Mouse (Mus musculus): Measurements from ENCODE around the gene Tmsb15b2.
"Not testable (repeated sequence)": the region's sequence is repeated elsewhere in the genome, so short reads cannot be mapped to it uniquely, and the experiment has no call there.

The Tmsb15b2 gene

DNA sequence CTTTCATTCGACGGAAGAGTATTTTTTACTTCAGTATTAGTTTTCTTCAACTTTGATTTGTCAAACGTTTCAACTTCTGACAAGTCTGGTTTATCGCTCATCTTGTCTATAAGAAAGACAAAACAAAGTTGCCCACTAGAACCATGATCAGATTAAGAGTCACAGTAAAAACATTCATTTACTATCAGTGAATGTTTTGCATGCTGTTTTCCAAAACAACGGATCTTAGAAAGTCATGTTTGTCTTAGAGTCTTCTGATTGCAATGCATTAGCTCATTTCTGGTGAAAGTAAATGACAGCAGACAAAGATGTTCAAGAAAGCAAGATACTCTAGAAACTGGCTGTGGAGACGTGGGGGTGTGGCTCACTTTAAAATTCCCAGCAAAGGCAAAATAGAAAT is at the start of gene Tmsb15b2:
Tmsb15b2 (minus strand) TSS at position 101 of the 400 bp plus-strand sequence.
- DNase-seq (ENCODE audit: low read depth, low spot score) = not testable (repeated sequence)

- DNase-seq (ENCODE audit: low read depth, low spot score) = no peak
Observed at GRCm38 (mm10) chrX:137019310-137019709, 44.0 kb upstream of the Tmsb15b2 start.

DNA sequence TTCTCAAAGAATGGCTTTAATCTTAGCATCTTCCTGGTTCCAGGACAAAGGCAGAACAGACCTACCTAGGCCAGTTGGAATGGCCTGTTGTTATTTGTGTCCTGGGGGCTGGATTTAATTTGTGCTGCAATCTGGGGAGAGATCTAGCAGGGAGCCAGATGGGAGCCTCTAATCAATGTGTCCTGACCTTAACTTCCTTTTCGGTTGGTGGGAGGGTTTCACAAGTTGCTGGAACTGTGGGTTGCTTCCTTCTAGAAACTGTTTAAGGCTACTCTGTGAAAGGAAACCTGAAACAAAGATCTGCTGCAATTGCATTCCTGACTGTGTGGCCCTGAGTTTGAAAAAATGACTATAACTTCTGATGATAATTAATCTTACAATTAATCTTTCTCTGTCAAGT is 42.4 kb upstream of the Tmsb15b2 start:
- no peak for DNase-seq (ENCODE audit: low read depth, low spot score)

DNA sequence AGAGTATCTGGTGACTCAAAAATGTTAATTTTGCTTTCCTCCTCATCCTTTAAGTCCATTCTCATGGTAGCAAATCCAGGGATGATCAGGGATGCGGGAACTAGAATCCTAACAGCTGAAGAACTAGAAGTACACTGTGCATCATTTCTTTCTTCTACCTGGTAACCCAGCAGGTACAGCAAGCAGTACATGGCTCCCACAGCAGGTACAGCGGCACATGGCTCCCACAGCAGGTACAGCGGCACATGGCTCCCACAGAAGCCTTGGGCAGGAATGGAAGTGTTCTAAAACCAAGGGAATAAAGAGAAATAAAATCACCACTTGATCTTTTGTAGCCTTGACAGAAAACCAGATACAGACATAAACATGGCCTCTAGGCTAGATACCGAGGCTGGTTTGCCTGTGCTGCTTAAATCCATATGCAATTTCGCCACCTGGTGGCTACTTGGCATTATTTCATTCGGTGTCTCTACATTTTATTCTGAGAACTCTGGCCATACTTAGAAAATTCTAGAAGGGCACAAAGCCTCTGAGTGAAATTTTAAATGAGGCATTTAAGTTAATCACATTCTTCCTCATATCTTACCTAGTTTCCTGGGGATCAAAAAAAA is 39.9 kb upstream of the Tmsb15b2 start:
- no peak for DNase-seq (ENCODE audit: low read depth, low spot score)

DNA sequence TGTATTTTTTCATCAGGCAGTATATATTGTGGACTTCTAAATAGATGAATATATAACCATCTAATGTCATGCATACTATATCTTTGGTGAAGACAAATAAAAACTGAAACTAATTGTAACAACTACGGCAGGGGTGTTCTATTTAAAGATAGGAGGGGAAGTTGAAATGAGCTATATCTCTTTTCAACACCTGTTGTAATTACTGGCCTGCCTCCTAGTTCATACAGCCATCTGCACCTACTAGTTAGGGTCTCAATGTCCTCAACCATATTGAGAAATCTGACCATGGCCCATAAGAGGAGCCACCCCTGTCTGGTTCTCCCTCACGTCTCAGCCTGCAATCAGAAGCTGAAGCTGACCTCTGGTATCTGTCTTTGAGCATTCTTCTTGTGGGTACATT is 21.0 kb upstream of the Tmsb15b2 start:
- DNase-seq (ENCODE audit: low read depth, low spot score) = no peak

DNA sequence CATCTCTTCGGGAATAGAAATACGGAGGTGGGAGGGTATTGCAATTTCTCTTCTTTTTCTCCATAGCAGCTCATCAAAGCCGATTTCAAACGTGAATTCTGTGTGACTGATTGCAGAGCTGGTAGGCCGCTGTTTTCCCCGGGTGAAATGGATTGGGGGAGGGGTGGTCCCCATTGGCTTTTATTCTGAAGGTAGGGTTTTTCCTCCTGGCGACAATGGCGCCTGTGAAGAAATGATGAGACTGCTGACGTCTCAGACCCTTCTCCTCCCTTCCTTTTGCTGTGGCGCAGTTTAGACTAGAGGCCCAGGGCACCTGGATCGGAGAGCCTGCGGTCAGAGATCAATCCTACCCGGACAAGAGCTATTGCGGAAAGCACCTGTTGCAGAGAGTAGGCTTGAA is 18.3 kb upstream of the Tmsb15b2 start:
- no peak for DNase-seq (ENCODE audit: low read depth, low spot score)

DNA sequence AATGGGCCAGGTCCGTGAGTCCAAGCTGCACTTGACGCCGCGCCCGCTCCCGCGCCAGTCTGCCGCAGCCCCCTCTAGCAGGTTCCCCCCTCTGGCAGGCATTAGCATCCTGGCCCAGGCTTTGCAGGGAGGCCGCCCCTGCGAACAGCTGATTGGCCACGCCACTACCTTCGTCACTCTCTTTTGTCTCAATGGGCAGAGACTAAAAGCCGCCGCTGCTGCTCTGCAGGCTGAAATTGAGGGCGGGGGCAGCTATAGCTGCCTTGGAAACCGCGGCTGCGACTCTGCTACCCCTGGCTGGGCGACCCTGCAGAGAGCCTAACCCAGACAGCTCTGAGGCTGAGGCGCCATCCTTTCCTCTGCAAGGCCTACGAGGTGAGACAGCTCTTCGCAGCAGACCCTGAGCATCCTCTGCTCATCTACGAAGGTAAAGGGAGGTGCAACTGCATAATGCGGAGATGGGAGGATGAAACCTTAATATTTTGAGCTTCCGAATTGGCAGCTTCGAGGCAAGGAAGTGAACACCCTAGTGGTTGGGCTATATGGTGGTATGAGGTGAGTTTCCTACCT is 17.8 kb upstream of the Tmsb15b2 start, which contains the start of gene Zcchc18:
Zcchc18 (plus strand) TSS at position 178 of the 570 bp plus-strand sequence.
- DNase-seq (ENCODE audit: low read depth, low spot score) = no peak

GRCm38 (mm10) chrX:136992191-136992965 is 17.1 kb upstream of the Tmsb15b2 start:
- DNase-seq (ENCODE audit: low read depth, low spot score) = no peak

DNA sequence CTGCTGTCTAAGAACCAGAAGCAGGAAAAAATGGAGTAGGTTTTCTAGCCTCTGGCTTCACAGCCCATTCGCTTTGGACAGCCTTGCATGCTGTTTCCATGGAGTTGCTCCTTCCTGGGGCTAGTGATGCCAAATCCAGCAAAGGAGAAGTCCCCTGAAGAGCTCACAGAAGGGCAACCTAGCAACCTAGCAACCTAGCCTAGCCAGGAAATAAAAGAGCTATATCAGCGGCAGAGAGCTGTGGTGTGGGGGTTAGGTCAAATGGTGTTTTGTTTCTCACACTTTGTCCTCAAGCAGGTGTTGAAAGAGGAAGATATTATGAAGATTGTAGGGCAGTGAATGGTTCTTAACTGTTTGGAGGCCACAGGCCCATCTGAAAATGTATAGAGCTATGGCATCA is 16.0 kb upstream of the Tmsb15b2 start:
- DNase-seq (ENCODE audit: low read depth, low spot score) = no peak

DNA sequence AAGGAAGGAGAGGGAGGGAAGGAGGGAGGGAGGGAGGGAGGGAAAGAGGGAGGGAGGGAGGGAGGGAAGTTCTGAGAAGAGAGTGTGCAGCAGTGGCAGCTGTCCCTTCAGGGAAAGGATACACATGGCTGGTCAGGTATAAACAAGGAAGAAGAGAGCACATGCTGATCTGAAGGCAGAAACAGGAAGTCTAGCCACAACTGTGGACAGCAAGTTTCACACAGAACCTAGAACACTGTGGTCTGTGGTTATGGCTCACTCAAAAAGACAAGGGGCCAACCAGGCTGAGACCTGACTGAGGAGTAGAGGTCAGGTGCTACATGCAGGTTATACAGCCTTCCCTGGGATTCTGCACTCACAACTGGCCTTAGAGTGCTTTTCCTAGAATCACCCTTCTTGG is 10.7 kb upstream of the Tmsb15b2 start:
- DNase-seq (ENCODE audit: low read depth, low spot score) = no peak

- no peak for DNase-seq (ENCODE audit: low read depth, low spot score)
Observed at GRCm38 (mm10) chrX:136978616-136979015, 3.3 kb upstream of the Tmsb15b2 start.

GRCm38 (mm10) chrX:136976424-136977084 is 1.3 kb upstream of the Tmsb15b2 start, which contains the start of the genes Tmsb15l and Tmsb15b1:
Gene Tmsb15l, minus strand, starts transcription at chrX:136976869.
Gene Tmsb15b1, minus strand, starts transcription at chrX:136976874.
- DNase-seq (ENCODE audit: low read depth, low spot score) = no peak

DNA sequence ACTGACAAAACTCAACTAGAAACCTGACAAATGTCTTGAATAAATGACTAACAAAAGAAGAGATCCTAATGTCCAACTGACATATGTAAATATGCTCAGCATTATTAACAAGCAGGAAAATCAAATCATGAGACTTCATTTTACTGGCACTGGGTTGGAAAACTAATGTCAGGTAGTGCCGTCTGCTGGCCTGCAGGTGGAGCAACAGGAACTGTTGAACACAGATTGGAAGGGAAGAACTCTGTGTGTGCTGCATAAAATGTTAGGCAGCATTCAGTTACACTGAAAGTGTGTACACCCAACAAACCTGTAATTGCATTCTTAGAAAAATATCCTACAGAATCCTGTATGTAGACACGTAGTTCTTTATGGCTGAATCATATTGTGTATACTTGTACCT is 15.6 kb downstream of the Tmsb15b2 start:
- no peak for DNase-seq (ENCODE audit: low read depth, low spot score)

GRCm38 (mm10) chrX:136958300-136958699 is 17.0 kb downstream of the Tmsb15b2 start:
- not testable (repeated sequence) for DNase-seq (ENCODE audit: low read depth, low spot score)

DNA sequence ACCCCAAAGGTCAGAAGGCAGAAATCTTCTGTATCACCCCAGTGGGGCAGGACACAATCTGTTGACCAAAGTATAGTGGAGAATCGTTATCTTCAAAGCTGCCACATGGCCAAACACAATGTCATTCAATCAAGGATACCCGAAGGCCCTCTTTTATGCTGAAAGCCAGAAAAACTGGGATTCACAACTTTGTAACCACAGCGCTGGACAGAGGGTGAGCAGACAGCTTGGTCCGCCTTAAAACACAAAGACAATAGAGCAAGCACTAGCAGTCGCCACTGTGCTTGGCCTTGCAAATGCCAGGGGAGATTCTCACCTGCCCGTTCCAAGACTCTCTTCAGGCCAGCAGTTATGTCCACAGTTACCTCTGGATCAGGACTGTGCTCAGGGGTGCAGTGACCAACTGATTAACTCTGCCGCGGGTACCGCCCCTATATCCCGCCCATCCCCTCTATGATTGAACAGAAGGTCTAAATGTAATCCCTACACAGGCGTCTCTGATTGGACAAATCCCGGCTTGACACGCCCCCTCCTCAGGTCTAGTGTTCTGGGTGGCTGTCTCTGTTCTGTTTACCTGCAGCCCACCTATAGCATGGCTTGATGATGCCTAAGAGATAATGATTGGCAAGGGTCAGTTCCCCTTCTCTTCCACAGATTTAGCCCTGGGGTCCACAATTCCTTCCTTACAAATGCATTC is 17.6 kb downstream of the Tmsb15b2 start:
- DNase-seq (ENCODE audit: low read depth, low spot score) = not testable (repeated sequence)

- no peak for DNase-seq (ENCODE audit: low read depth, low spot score)
Observed at GRCm38 (mm10) chrX:136937985-136938384, 37.3 kb downstream of the Tmsb15b2 start.

- no peak for DNase-seq (ENCODE audit: low read depth, low spot score)
Observed at GRCm38 (mm10) chrX:136927031-136927430, 48.3 kb downstream of the Tmsb15b2 start, which contains the start of gene H2bfm. Gene H2bfm, plus strand, starts transcription at chrX:136927325.

DNA sequence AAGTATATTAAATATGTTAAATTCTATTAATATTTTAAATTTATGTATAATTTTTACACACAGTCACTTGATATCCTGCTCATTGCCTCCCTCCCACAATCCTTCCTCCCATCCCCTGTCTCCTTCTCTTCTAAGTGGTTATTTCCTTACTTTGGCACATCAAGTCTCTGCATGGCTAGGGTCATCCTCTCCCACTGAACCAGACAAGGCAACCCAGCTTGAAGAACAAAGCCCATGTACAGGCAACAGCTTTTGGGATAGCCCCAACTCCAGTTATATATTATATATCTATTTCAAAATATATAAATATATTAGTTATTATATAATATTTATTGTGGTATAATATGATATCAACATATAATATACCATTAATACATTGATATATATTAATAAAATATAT is 49.4 kb downstream of the Tmsb15b2 start:
- no peak for DNase-seq (ENCODE audit: low read depth, low spot score)
